Comparison of ENCODE assay signal across 8 mouse cellular contexts in the genomic region with DNA sequence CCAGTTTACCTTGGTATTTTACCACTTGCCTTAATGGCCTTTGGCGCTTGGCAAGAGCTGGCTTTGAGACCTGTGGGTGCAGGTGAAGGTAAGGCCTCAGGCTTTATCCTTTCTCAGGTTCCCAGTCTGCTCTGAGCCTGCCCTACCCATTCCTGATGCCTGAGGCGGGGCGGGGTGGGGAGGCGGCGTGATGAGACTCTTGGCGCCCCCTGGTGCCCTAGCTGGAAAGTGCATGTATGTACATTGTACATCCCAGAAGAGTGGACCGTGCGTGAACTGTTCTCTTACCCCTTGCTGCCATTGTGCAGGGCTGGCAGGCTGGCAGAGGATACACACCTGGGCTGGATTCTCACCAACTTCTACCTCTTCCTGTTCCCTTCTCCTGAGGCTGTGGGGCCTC. TPM values are rescaled to one million over a fixed set of nuclear protein-coding genes. Genes with fewer than 3 reads are reported as not detected.
DNase-seq lines count a peak whose midpoint lies in the region.

No protein-coding gene starts in this region.

- 0 out of 2 replicates have a peak, but pooled peaks cover 5% of the 10 kb centered on the region for H3K4me1 ChIP-seq in heart, embryonic 10.5 days

- no peak overlapping the region for H3K4me3 ChIP-seq in heart, embryonic 10.5 days

- peak; percentile 76 to 92 for DNase-seq in heart, adult 18-20 months
- DNase-seq in heart, embryonic 10.5 days (ENCODE audit: low spot score), result no peak
- DNase-seq in cerebellum, postnatal 10 days, result peak; percentile 94 to 95
- DNase-seq in frontal cortex, postnatal 36 days (ENCODE audit: low spot score in 2 of 2), result peak; percentile 82 to 83
- peak; percentile 90 for DNase-seq in induced T-regulatory cell, adult 2 months (ENCODE audit: low read depth)
- DNase-seq in left cerebral cortex, postnatal 36 days (ENCODE audit: low spot score in 2 of 2), result peak; percentile 76 to 78
- peak; percentile 85 for DNase-seq in mesoderm, embryonic 11.5 days (ENCODE audit: low read depth, low spot score)
- peak; percentile 75 for DNase-seq in spleen, adult 12 weeks (ENCODE audit: low spot score)

- intact Hi-C loops in left cerebral cortex, postnatal 36 days (cut with DNase I), result loop anchor here (2.0 kb wide), 1 partner anchor 71 kb away; no protein-coding TSS in a partner anchor

- 2% methylated on average over 8 of the region's 8 CpGs for WGBS in heart, embryonic 10.5 days

- H3K36me3 ChIP-seq in heart, embryonic 10.5 days, result peaks cover 8% of the 10 kb centered on the region

- no peaks in the 10 kb centered on the region for H3K9me3 ChIP-seq in heart, embryonic 10.5 days

- H3K27ac ChIP-seq in heart, embryonic 10.5 days, result no peak overlapping the region

- peaks cover 20% of the 10 kb centered on the region for H3K27me3 ChIP-seq in heart, embryonic 10.5 days (ENCODE audit: insufficient read depth, poor library complexity, severe bottlenecking)

RNA-seq across cellular contexts. Expression of gene Sema4a, which starts 16.8 kb away (rescaled TPM):
- total RNA-seq in heart, adult 18-20 months (2021), result 1 to 10 TPM; 4.4 to 5.9 TPM
- 1.7 and 4.3 TPM in 2 replicates for polyA plus RNA-seq in heart, embryonic 10.5 days (2016; fragmentation: Nextera tagmentation; extraction: Ambion mirVana)
- total RNA-seq in left cerebral cortex, postnatal 36 days (2021), result 10 to 100 TPM; 52.2 to 66.7 TPM

RNA-seq across cellular contexts. Expression of gene Lmna, which starts 32.0 kb away (rescaled TPM):
- total RNA-seq in heart, adult 18-20 months (2021), result 100 to 1,000 TPM; 113 to 129 TPM
- polyA plus RNA-seq in heart, embryonic 10.5 days (2016; fragmentation: Nextera tagmentation; extraction: Ambion mirVana), result 57.7 and 80.7 TPM in 2 replicates
- 10 to 100 TPM; 47.1 to 57.3 TPM for total RNA-seq in left cerebral cortex, postnatal 36 days (2021)

RNA-seq across cellular contexts. Expression of gene Slc25a44, which starts 52.8 kb away (rescaled TPM):
- total RNA-seq in heart, adult 18-20 months (2021), result 10 to 100 TPM; 12.3 to 14.2 TPM
- polyA plus RNA-seq in heart, embryonic 10.5 days (2016; fragmentation: Nextera tagmentation; extraction: Ambion mirVana), result 16.8 and 17.5 TPM in 2 replicates
- total RNA-seq in left cerebral cortex, postnatal 36 days (2021), result 10 to 100 TPM; 77.1 to 84.0 TPM

RNA-seq across cellular contexts. Expression of gene Mex3a, which starts 54.5 kb away (rescaled TPM):
- total RNA-seq in heart, adult 18-20 months (2021), result under 1 TPM; 0.26 to 0.35 TPM
- 11.6 and 22.8 TPM in 2 replicates for polyA plus RNA-seq in heart, embryonic 10.5 days (2016; fragmentation: Nextera tagmentation; extraction: Ambion mirVana)
- 1 to 10 TPM; 2.6 to 2.9 TPM for total RNA-seq in left cerebral cortex, postnatal 36 days (2021)

Comparison
In these comparisons a context has a peak if more than half of its experiments do, and no peak if none do; other contexts are left out.
1. RNA of gene Sema4a, which starts 16.8 kb away (total RNA-seq): 52.2 to 66.7 TPM in left cerebral cortex, postnatal 36 days; 4.4 to 5.9 TPM in heart, adult 18-20 months; every median in the first group is over 4 times any median in the second.
2. RNA of gene Slc25a44, which starts 52.8 kb away (total RNA-seq): 77.1 to 84.0 TPM in left cerebral cortex, postnatal 36 days; 12.3 to 14.2 TPM in heart, adult 18-20 months; every median in the first group is over 4 times any median in the second.